Mouse (Mus musculus): ENCODE data around the gene Rpl23.

Gene Rpl23

DNA sequence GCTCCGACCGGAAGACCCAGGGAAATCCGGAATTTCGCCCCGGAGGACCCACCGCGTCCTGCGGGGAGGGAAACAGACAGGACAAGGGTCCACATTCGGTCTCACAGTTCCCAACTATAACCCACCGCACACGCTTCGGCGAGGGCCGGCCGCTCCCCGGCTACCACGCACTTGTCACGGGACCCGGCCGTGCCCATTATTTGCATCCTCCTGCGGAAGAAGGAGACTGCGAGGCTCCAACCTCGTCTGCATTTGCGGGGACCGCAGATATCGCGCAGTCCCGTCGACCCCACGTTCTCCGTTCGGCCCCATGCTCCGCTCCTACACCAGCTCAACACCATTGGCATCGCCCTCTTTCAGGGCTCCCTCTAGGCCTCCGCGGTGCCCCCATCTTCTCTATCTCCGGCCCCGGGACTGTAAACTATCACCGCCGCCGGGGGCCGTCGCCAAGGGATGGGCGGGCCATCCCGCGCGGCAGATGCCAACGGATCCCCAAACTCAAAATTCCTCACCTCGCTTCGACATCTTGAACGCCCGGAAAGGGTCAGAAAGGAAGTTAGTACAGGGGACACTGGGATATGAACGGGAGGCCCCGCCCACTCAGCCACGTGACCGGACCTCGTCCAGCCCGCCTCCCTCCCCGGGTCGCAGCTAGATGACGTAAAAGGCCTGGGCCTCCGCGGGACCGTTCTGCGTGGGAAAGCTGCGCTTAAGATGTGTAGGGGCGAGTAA, at the start of gene Rpl23:
Gene Rpl23 (minus strand): TSS at position 606 of the 732 bp plus-strand sequence.
- peak; percentile 99 to 100 for DNase-seq (ENCODE audit: low spot score in 2 of 2)

GRCm38 (mm10) chr11:97832001-97832400, 49.8 kb upstream of the Rpl23 start:
- no peak for DNase-seq (ENCODE audit: low spot score in 2 of 2)

DNA sequence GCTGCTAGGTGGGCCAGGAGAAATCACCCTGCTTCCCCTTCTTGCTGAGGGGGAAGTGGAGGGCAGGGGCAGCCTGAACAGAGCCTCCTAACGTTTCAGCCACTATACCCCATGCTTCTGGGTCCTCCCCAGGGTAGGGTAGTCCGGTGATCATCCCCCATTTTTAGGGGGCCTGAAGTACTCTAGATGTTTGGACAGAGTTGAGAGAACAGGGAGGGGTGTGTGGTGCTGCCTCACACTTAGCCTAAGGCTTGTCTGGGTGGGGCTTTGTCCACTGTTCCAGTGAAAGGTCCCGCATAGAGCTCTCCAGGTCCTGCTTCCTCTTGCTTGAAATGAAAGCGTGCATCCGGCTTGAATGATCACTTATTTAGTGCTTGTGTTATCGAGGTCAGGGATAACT, 48.3 kb upstream of the Rpl23 start:
- no peak for DNase-seq (ENCODE audit: low spot score in 2 of 2)

DNA sequence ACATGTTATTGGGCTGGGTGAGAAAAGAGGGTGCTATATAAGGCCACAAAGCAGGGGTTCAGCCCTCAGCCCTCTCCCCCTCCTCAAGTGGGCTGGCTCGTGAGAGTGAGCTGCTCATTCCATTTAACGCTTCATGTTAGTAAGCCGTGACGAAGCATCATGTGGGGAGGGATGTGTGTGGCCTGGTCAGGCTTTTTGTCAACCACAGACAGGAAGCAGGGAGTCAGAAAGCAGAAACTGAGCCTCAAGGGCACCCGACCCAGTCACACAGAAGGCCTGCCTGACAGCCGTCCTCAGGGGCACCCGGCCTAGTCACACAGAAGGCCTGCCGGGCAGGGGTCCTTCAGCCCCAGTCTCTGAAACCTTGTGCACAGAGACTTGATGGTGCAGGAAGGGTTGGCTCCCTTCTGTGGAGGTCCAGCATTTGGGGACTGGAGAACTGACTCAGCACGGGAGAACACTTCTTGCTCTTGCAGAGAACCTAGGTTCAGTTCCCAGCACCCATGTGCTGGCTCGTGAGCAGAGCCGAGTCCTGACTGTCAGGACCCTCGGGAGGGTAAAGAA, 47.8 kb upstream of the Rpl23 start:
- no peak for DNase-seq (ENCODE audit: low spot score in 2 of 2)

GRCm38 (mm10) chr11:97829365-97829764, 47.1 kb upstream of the Rpl23 start:
- no peak for DNase-seq (ENCODE audit: low spot score in 2 of 2)

- no peak for DNase-seq (ENCODE audit: low spot score in 2 of 2)
These were observed 45.4 kb upstream of the Rpl23 start for GRCm38 (mm10) chr11:97827654-97828053.

- DNase-seq (ENCODE audit: low spot score in 2 of 2): no peak
These were observed 44.2 kb upstream of the Rpl23 start for GRCm38 (mm10) chr11:97826414-97826813.

GRCm38 (mm10) chr11:97825971-97826370, 43.7 kb upstream of the Rpl23 start:
- no peak for DNase-seq (ENCODE audit: low spot score in 2 of 2)

DNA sequence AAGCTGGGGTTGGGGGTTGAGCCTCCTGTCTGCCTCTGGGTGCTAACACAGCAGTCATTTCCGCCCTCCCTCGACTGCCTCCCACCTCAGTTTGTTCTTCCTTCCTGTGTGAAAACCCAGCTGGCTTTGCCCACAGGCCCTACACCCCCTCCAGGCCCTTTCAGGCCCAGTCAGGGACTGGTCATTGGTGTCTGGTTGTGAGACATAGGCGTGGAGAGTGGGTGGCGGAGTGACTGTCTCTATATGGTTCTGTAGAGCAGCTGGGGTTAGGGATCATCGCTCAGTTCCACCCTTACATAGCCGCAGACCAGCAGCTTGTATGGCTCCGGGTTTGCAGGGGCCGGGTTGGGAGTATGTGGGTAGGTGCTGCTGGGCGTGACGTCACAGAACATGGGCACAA, 43.1 kb upstream of the Rpl23 start:
- DNase-seq (ENCODE audit: low spot score in 2 of 2): no peak

DNA sequence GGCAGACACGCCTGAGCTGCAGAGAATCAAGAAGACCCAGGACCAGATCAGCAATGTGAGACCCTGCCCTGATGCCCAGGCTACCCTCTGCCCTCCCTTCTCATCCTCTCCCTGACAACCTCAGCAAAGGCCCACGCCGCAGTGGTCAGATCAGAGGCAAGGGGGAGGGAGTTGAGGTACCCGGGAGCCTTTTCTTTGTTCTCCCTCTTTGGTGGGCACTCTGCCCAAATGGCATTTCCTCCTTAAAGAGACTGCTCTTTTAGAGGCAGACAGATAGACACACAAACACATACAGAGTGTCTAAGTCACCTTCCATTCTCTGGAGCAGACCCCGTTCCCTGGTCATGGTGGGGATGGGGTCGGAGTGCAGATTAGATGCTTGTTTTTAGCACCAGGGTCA, 42.7 kb upstream of the Rpl23 start:
- DNase-seq (ENCODE audit: low spot score in 2 of 2): no peak

GRCm38 (mm10) chr11:97824168-97824567, 41.9 kb upstream of the Rpl23 start:
- no peak for DNase-seq (ENCODE audit: low spot score in 2 of 2)

GRCm38 (mm10) chr11:97822840-97823603, 40.8 kb upstream of the Rpl23 start:
- no peak for DNase-seq (ENCODE audit: low spot score in 2 of 2)

DNA sequence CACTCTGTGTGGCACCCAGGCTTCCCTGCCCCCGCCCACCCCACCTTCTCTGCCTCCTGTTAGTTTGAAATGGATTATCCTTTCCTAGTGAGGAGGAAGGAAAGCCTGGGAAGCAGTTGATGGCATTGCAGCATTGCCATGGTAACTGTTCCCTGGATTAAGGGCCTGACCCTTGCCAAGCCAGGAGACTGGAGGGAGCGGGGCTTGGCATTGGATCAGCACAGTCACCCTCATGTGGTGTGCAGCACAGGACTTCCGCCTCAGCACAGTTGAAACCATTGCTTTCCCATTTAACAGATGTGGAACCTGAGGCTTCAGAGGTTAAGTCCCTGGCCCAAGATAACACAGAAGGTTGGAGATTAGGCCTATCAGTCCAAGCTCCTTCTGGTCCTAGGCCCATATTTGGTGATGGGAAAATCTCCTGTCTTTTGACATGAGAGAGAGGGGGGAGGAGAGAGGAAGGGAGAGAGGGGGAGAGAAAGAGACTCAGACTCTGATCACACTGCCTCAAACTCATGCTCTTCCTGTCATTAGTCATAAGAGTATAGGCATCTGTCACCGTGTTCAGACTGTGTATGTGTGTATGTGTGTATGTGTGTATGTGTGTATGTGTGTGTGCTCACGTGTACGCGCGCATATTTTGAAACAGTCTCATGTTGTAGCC, 39.3 kb upstream of the Rpl23 start:
- DNase-seq (ENCODE audit: low spot score in 2 of 2): no peak

DNA sequence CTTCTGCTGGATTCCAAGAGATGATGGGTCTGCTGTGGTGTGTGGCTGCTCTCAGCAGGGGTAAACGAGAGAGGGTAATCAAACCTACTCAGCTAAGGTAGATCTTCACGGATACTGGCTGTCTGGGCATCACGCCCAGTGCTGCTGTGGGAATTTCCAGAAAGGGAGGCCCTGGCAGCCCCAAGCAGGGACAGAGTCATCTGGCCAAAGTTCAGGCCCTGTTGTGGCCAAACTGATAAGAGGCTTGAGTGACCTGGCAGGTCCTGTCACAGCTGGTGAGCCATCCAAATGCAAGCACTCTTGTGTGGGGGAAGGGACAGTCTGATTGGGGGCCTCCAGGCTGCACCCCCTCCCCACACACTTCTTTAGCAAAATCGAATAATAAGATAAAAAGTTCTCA, 38.6 kb upstream of the Rpl23 start:
- DNase-seq (ENCODE audit: low spot score in 2 of 2): no peak

DNA sequence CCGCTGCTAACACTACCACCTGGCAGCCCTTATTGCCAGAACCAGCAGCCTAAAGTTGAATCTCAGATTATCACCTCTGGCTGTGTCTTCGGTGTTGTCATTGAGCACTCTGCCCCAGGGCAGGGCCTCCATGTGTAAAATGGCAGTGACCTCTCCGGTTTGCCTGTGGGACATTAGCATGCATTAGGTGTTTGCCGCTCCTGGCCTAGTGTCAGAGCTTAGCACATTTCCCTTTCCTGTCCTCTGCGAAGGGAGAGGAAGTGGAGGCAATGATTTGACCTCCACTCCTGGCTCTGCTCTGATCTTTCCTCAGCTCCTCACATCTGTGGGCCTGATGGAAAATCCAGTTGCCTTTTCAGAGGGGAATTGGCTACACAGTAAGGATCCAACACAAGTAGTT, 37.7 kb upstream of the Rpl23 start:
- DNase-seq (ENCODE audit: low spot score in 2 of 2): no peak

GRCm38 (mm10) chr11:97819102-97819501, 36.9 kb upstream of the Rpl23 start:
- no peak for DNase-seq (ENCODE audit: low spot score in 2 of 2)

DNA sequence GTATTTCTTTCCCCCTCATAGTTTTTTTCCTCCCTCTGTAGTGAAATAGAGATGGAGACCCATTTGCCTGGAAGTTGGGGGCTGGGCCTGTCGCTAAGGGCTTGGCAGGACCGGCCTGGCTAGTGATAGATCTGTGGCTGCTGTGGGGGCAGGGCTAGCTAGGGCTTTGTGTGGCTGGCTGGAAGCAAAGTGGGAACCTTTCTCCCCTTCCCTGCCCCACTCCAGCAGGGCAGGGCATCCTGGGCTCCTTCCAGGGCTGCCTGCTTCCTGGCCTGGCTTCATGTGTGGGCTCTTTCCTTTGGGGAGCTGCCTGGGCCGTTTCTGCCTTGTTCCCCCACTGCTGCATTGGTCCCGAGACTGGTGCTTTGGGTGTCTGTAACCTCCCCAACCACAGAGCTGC, 36.3 kb upstream of the Rpl23 start:
- no peak for DNase-seq (ENCODE audit: low spot score in 2 of 2)

GRCm38 (mm10) chr11:97818003-97818402, 35.8 kb upstream of the Rpl23 start:
- no peak for DNase-seq (ENCODE audit: low spot score in 2 of 2)

DNA sequence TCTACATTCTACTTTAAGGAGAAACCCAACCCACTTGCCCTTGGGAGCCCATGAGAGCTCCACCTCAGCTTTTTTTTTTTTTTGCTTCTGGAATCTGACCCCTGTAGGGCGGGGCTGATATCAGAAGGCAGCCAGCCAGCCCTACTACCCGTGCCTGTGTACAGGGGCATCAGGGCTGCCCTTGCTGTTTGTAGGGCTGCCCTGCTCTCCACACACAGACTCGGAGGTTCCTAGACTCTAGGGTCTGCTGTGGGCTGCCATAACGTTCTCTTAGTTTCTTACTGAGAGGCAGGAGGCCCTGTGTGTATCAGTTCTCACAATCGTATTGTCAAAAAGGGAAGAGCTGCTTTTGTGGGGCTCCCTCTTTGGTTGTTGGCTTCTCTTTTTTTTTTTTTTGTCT, 35.1 kb upstream of the Rpl23 start:
- DNase-seq (ENCODE audit: low spot score in 2 of 2): no peak

DNA sequence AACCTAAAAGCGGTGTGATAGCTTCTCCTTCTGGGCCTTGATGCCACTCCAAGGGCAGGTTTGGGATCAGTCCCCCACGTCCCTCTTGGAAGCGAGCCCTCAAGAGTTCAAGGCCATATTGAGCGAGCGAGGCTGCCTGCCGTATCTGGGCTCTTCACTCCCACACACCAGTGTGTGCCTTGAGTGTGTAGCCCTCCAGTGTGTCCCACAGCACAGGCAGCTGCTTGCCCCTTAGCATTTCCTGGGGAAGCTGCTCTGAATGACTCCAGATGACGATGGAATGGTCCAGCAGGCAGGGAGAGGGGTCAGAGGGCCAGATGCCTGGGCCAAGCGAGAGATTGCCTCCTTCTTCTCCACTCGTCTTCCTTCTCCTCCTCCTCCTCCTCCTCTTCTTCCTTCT, 34.7 kb upstream of the Rpl23 start:
- no peak for DNase-seq (ENCODE audit: low spot score in 2 of 2)

DNA sequence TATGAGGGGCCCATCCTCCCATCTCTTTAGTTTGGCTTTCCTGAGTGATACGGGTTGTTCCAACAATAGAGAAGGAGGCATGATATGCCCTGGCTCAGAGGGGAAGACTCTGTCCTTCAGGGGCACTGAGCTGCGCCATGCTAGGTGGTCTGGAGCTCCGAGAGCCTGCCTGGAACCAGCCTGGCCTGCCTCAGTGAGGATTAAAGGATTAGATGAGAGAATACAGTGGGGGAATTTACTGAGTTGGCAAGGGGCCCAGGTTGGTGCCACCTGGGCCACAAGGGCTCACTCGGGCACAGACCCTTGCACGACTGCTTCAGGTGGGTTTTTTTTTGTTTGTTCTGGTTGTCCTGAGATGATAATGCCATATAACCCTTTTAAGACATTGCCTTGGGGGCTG, 33.9 kb upstream of the Rpl23 start:
- DNase-seq (ENCODE audit: low spot score in 2 of 2): no peak

- no peak for DNase-seq (ENCODE audit: low spot score in 2 of 2)
These were observed 33.5 kb upstream of the Rpl23 start for GRCm38 (mm10) chr11:97815736-97816135.
